In genomic region chr3:121531370-121532148, GRCm38 (mm10) we compare ENCODE assay signal across 8 mouse cellular contexts. TPM values are rescaled to one million over a fixed set of nuclear protein-coding genes. Genes with fewer than 3 reads are reported as not detected.
DNase-seq lines count a peak whose midpoint lies in the region; ATAC-seq and TF ChIP-seq lines count a peak whose summit lies in the region.

No protein-coding gene starts in this region.

- H3K36me3 ChIP-seq in embryonic facial prominence, embryonic 12.5 days = no peaks in the 10 kb centered on the region
- no peaks in the 10 kb centered on the region for H3K36me3 ChIP-seq in hindbrain, embryonic 13.5 days
- H3K36me3 ChIP-seq in liver, postnatal 0 days (replicated peaks; ENCODE audit: insufficient read depth, low read length) = no peaks in the 10 kb centered on the region
- H3K36me3 ChIP-seq in stomach, embryonic 16.5 days (ENCODE audit: control insufficient read depth, insufficient read depth, low read length) = no peaks in the 10 kb centered on the region

- peak; percentile 91 for DNase-seq in heart, adult 11 months
- no peak for DNase-seq in heart, postnatal 4 days
- DNase-seq in liver, postnatal 0 days = no peak
- no peak for DNase-seq in left cerebral cortex, adult 8-10 months (ENCODE audit: low spot score in 2 of 2)

- TF ChIP-seq CTCF in liver, postnatal 0 days (IDR thresholded peaks at IDR 0.05; ENCODE audit: low read depth) = no peak

- H3K4me3 ChIP-seq in embryonic facial prominence, embryonic 12.5 days = peak overlapping the region; percentile 19
- peak overlapping the region; percentile 33 for H3K4me3 ChIP-seq in hindbrain, embryonic 13.5 days
- peak overlapping the region; percentile 28 for H3K4me3 ChIP-seq in liver, postnatal 0 days (ENCODE audit: low read depth, low read length)
- peak overlapping the region; percentile 50 for H3K4me3 ChIP-seq in stomach, embryonic 16.5 days (replicated peaks; ENCODE audit: low read length)

- no peak overlapping the region for H3K9ac ChIP-seq in embryonic facial prominence, embryonic 12.5 days
- peak overlapping the region; percentile 65; the same call in 1 of the 2 replicates for H3K9ac ChIP-seq in hindbrain, embryonic 13.5 days
- H3K9ac ChIP-seq in liver, postnatal 0 days (replicated peaks) = peak overlapping the region; percentile 60
- peak overlapping the region; percentile 76 for H3K9ac ChIP-seq in stomach, embryonic 16.5 days (ENCODE audit: low read length)

- WGBS in embryonic facial prominence, embryonic 12.5 days = 51% methylated on average over 16 of the region's 16 CpGs
- 50% methylated on average over 16 of the region's 16 CpGs for whole genome bisulfite sequencing in hindbrain, embryonic 13.5 days
- WGBS in liver, postnatal 0 days (ENCODE audit: insufficient replicate concordance) = 51% methylated on average over 16 of the region's 16 CpGs
- WGBS in stomach, embryonic 16.5 days = 32% methylated on average over 16 of the region's 16 CpGs

- TF ChIP-seq EP300 in liver, postnatal 0 days (IDR thresholded peaks at IDR 0.05; ENCODE audit: low read depth) = no peak

- peaks cover 13% of the 10 kb centered on the region for H3K4me1 ChIP-seq in embryonic facial prominence, embryonic 12.5 days
- peaks cover 16% of the 10 kb centered on the region for H3K4me1 ChIP-seq in hindbrain, embryonic 13.5 days (replicated peaks)
- no peaks in the 10 kb centered on the region for H3K4me1 ChIP-seq in liver, postnatal 0 days (ENCODE audit: insufficient read depth)
- H3K4me1 ChIP-seq in stomach, embryonic 16.5 days (ENCODE audit: control insufficient read depth, insufficient read depth, low read length) = peaks cover 33% of the 10 kb centered on the region

- H3K27ac ChIP-seq in embryonic facial prominence, embryonic 12.5 days = no peak overlapping the region
- no peak overlapping the region for H3K27ac ChIP-seq in hindbrain, embryonic 13.5 days
- peak overlapping the region; percentile 82 for H3K27ac ChIP-seq in liver, postnatal 0 days (ENCODE audit: low read depth)
- H3K27ac ChIP-seq in stomach, embryonic 16.5 days (ENCODE audit: low read length) = peak overlapping the region; percentile 95

- 0 out of 2 replicates have a peak, but pooled peaks have one; percentile 28 for ATAC-seq in embryonic facial prominence, embryonic 12.5 days (ENCODE audit: insufficient number of reproducible peaks, insufficient read depth, low FRiP score, low TSS enrichment)
- peak; percentile 32; the same call in 1 of the 2 replicates for ATAC-seq in hindbrain, embryonic 13.5 days (ENCODE audit: low FRiP score)
- ATAC-seq in liver, postnatal 0 days = peak; percentile 26
- peak; percentile 16; the same call in 1 of the 2 replicates for ATAC-seq in stomach, embryonic 16.5 days (ENCODE audit: insufficient read depth, low FRiP score)
- ATAC-seq in activated CD4-positive, CD25-positive, alpha-beta regulatory T cell, adult 4 months = no peak

- H3K9me3 ChIP-seq in embryonic facial prominence, embryonic 12.5 days = no peaks in the 10 kb centered on the region
- H3K9me3 ChIP-seq in hindbrain, embryonic 13.5 days = no peaks in the 10 kb centered on the region
- H3K9me3 ChIP-seq in liver, postnatal 0 days (ENCODE audit: low read length) = no peaks in the 10 kb centered on the region
- H3K9me3 ChIP-seq in stomach, embryonic 16.5 days (replicated peaks; ENCODE audit: control insufficient read depth, low read length) = no peaks in the 10 kb centered on the region

- H3K4me2 ChIP-seq in embryonic facial prominence, embryonic 12.5 days (replicated peaks) = peak overlapping the region; percentile 41
- H3K4me2 ChIP-seq in hindbrain, embryonic 13.5 days = peak overlapping the region; percentile 59
- H3K4me2 ChIP-seq in liver, postnatal 0 days (ENCODE audit: low read depth, low read length) = peak overlapping the region; percentile 70
- peak overlapping the region; percentile 55 for H3K4me2 ChIP-seq in stomach, embryonic 16.5 days (ENCODE audit: low read depth, low read length)

- H3K27me3 ChIP-seq in embryonic facial prominence, embryonic 12.5 days = peaks cover 17% of the 10 kb centered on the region
- H3K27me3 ChIP-seq in hindbrain, embryonic 13.5 days = peaks cover 31% of the 10 kb centered on the region
- H3K27me3 ChIP-seq in liver, postnatal 0 days (ENCODE audit: insufficient read depth, low read length) = no peaks in the 10 kb centered on the region
- H3K27me3 ChIP-seq in stomach, embryonic 16.5 days (ENCODE audit: control insufficient read depth, insufficient read depth, low read length) = no peaks in the 10 kb centered on the region

RNA-seq across cellular contexts. Expression of gene Slc44a3, which starts 0.6 kb away (rescaled TPM):
- total RNA-seq in heart, postnatal 4 days (2021) = under 1 TPM; 0.41 to 0.98 TPM
- 1.5 and 1.6 TPM in 2 replicates for polyA plus RNA-seq in embryonic facial prominence, embryonic 12.5 days (2016; fragmentation: Nextera tagmentation; extraction: Ambion mirVana)
- polyA plus RNA-seq in hindbrain, embryonic 13.5 days (2015; fragmentation: Nextera tagmentation; extraction: Ambion mirVana) = 0.78 and 1.3 TPM in 2 replicates
- polyA plus RNA-seq in liver, postnatal 0 days (2015; fragmentation: Nextera tagmentation; extraction: Ambion mirVana) = 15.2 and 16.6 TPM in 2 replicates
- polyA plus RNA-seq in stomach, embryonic 16.5 days (2015; fragmentation: Nextera tagmentation; extraction: Ambion mirVana) = 41.5 and 49.4 TPM in 2 replicates
- polyA plus RNA-seq in activated CD4-positive, CD25-positive, alpha-beta regulatory T cell, adult 4 months (2017; shearing (Covaris generic)) = not detected
- under 1 TPM in 2 of 4 experiments, not detected in 2; 0.19 to 0.41 TPM for total RNA-seq in left cerebral cortex, adult 8-10 months (2022)

Comparison
In these comparisons a context has a peak if more than half of its experiments do, and no peak if none do; other contexts are left out.
1. H3K27ac ChIP-seq: peak in liver, postnatal 0 days (single experiment) and stomach, embryonic 16.5 days (single experiment); none in embryonic facial prominence, embryonic 12.5 days (single experiment) and hindbrain, embryonic 13.5 days (single experiment).
2. Peak in every context shown above with its lines, with median percentiles within 50 percentile points of each other: H3K4me2 ChIP-seq and H3K4me3 ChIP-seq.